Mouse (Mus musculus) E14TG2a.4 (cell line): ENCODE measurements around the gene Wdr25.

ENCODE experiments used
- H3K27me3 ChIP-seq: 2 replicates; pipeline ENCODE4 v1.6.1; 2014; ENCODE audit warnings: low read length, control low read depth; ENCODE audit not compliant: insufficient read depth
- H3K36me3 ChIP-seq: 2 replicates; pipeline ENCODE4 v1.6.1; 2014; ENCODE audit warnings: low read length, control low read depth; ENCODE audit not compliant: insufficient read depth
- H3K4me1 ChIP-seq: replicated peaks from 2 replicates; pipeline ENCODE4 v1.6.1; 2014; ENCODE audit warnings: low read depth, low read length, control low read depth
- H3K4me3 ChIP-seq: replicated peaks from 2 replicates; pipeline ENCODE4 v1.5.1; 2014; ENCODE audit warnings: mild to moderate bottlenecking, low read length
- H3K9me3 ChIP-seq: 2 replicates; pipeline ENCODE4 v1.6.1; 2014; ENCODE audit warnings: low read length, control low read depth
- CTCF ChIP-seq: conservative IDR thresholded peaks from 2 replicates; pipeline ENCODE4 v1.5.1; 2014; ENCODE audit warnings: low read length
- NANOG ChIP-seq: IDR thresholded peaks from 2 replicates; pipeline ENCODE4 v1.6.1; 2014; ENCODE audit warnings: borderline replicate concordance, low read length, mixed read lengths
- POU5F1 ChIP-seq: IDR thresholded peaks from 2 replicates; pipeline ENCODE4 v1.6.1; 2014; ENCODE audit warnings: low read length, borderline replicate concordance

Wdr25 gene

DNA sequence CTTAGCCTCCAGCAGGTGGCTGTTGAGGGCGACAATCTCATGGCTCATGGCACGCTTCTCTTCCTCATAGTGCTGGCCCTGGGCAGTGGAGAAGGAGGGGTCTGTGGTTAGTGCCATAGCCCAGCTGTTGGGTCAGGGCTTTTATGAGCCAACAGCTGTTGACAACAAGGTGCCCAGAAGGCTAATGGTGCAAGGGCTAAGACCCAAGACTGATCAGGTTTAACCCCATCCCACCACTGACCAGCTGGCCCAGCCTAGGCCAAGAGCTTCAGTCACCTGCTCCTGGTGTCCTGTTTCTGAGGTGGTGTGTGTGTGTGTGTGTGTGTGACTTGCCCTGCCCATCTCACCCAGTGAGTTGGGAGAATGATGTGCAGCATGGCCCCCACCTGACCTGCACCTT, 143.6 kb downstream of the Wdr25 start:
- TF ChIP-seq CTCF (no peak), NANOG (no peak), POU5F1 (no peak)
- H3K36me3 ChIP-seq, result no peaks in the 10 kb centered on the region
- H3K4me1 ChIP-seq, result peaks cover 44% of the 10 kb centered on the region
- H3K9me3 ChIP-seq, result no peaks in the 10 kb centered on the region
- no peak overlapping the region for H3K4me3 ChIP-seq
- H3K27me3 ChIP-seq, result peaks cover 95% of the 10 kb centered on the region

DNA sequence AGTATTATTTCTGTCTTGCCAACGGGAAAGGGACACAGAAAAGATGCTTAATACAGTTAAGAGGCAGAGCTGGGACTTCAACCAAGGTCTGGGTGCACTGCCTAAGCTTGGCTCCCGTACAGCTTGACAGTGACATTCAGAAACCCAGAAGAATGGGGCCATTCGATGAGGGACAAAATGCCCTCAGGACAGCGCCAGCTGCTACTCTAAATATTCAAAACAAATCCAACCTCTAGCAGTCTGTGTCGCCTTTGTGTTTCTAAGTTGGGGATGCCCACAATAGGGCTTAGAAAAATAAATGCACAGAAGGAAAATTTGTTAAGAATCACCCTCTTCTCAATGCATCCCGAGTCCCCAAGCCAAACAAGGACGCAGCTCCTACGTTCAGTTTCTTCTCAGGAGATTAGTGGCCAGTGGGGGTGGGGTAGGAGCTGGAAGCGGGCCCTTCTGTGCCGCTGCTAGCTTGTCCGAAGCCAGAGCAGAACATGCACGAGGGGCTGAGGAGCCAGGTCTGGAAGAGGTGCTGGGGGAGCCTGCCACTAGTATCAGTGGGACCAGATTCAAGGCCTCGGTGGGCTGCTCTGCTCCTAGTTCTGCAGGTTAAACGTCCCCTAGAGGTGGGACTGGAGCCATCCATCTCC, 144.9 kb downstream of the Wdr25 start:
- H3K36me3 ChIP-seq, result no peaks in the 10 kb centered on the region
- H3K4me1 ChIP-seq, result peaks cover 37% of the 10 kb centered on the region
- TF ChIP-seq POU5F1 (no peak), CTCF (no peak), NANOG (no peak)
- H3K9me3 ChIP-seq, result no peaks in the 10 kb centered on the region
- H3K27me3 ChIP-seq, result peaks cover 95% of the 10 kb centered on the region
- H3K4me3 ChIP-seq, result no peak overlapping the region

DNA sequence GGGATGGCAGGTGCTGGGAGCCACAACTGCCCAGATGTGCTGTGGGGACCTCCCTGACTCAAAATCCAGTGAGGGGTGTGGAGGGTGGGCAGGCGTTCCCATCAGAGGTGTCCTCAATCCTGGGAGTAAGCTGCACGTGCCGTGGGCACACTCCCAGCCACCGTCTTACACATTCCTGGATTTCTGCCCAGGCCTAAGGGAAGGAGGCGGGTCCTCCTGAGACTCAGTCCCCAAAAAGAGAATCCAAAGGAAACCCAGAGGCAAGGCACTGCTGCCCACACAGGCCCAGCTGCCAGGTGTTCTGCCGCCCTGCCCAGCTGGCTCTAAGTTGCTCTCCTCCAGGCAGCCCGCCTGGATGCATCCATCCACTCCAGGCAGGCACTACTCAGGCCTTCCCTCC, 145.9 kb downstream of the Wdr25 start:
- Histone ChIP-seq H3K4me1 (peaks cover 34% of the 10 kb centered on the region), H3K9me3 (no peaks in the 10 kb centered on the region), H3K36me3 (no peaks in the 10 kb centered on the region), H3K27me3 (peaks cover 95% of the 10 kb centered on the region), H3K4me3 (peak overlapping the region; percentile 43; the same call in 1 of the 2 replicates)
- no peak for TF ChIP-seq CTCF
- no peak for TF ChIP-seq NANOG
- TF ChIP-seq POU5F1, result no peak

DNA sequence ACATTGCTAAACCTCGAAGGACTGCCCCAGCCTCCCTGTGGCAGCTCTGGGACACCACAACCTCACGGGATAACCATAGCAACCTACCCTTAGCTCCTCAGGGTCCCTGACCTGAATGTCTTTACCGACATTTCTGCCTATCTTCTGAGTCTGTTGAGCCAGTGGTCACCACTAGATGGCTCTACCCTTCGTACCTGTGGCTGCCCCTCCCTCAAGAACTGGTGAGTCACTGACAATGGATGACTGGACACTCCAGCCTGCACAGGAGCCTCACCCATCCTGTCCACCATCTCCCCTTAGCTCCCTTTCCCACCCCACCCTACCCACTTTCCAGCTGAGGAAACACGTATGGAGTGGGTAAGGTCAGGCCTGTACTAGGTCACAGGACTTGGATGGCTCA, 151.1 kb downstream of the Wdr25 start:
- Histone ChIP-seq H3K36me3 (no peaks in the 10 kb centered on the region), H3K4me1 (peaks cover 5% of the 10 kb centered on the region), H3K9me3 (no peaks in the 10 kb centered on the region), H3K27me3 (peaks cover 97% of the 10 kb centered on the region), H3K4me3 (no peak overlapping the region)
- TF ChIP-seq CTCF, result peak; percentile 45
- no peak for TF ChIP-seq NANOG

DNA sequence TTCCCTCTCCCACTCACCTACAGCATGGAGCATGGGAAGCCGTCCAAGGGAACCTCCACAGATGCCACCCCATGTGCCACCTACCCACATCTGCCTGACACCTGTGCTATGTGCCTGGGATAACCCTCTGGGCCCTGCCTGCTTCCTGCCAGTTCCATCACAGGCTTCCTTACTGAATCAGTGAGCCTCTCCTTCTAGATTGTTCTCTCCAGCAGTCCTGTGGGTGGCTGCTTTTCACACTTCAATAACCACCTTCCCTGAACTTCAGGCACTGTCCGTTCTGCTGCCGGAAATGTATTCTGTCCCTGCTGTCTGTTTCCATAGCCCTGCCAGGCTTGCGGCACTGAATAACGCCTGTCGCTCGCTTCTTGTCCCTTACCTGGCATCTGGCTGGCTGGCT, 152.2 kb downstream of the Wdr25 start:
- no peaks in the 10 kb centered on the region; the same call in 1 of the 2 replicates for H3K4me1 ChIP-seq
- no peaks in the 10 kb centered on the region for H3K9me3 ChIP-seq
- TF ChIP-seq CTCF (no peak), POU5F1 (no peak), NANOG (no peak)
- H3K4me3 ChIP-seq, result no peak overlapping the region
- peaks cover 97% of the 10 kb centered on the region for H3K27me3 ChIP-seq
- H3K36me3 ChIP-seq, result no peaks in the 10 kb centered on the region

DNA sequence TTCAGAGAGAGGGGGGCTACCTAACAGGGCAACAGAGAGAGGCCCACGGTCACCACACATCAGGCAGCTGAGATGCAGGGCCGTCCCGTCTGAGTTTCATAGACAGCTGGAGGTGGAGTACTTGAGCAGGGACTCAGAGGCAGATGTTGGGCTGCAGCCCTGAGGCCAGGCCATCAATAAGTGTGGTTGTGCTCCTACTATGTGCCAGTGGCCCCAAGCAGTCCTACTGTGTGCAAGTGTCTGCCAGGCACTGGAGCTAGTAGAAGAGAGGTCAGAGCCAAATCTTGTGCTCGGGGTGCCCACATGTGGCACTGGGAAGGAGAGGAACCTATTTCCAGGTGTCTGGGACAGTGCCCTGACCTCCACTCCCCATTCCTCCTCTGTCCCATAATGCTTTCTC, 156.5 kb downstream of the Wdr25 start:
- TF ChIP-seq NANOG (no peak), CTCF (no peak), POU5F1 (no peak)
- Histone ChIP-seq H3K4me1 (peaks cover 8% of the 10 kb centered on the region), H3K36me3 (no peaks in the 10 kb centered on the region), H3K27me3 (peaks cover 96% of the 10 kb centered on the region), H3K9me3 (no peaks in the 10 kb centered on the region), H3K4me3 (no peak overlapping the region)

DNA sequence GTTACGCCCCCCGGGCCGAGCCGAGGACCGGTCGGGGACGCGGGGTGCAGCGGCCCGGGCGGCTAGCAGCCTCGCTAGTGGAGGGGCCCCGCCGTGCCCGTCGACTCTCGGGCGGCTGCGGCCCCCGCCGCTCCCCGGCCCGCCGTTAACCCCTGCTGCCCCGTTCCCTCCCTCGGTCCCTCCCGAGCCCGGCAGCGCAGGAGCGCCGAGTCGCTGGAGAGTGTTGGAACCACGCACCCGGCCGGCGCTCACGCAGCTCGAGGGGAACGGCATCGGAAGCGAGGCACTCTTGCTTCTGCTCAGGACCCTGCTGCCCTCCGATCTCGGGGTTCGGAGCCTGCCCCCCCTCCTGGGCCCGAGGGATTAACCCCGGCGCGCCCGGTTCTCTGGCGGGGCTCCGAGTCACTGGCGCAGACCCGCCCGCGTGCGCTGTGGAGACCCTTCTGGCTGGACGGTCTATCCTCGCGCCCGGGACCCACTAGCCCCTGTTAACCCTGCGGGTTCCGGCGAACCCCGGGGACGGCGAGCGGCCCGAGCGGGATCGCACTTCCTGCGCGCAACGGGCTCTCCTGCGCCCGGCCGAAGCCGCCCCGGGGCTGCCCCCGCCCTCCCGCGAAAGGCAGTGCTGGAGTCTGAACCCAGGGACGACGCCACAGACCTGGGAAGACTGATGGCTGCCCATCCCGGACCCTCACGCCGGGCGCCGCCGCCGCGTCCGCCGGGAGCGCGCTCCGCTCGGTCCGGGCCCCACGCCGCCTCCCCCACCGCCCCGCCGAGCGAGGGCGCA, 159.8 kb downstream of the Wdr25 start:
- Histone ChIP-seq H3K4me1 (peaks cover 8% of the 10 kb centered on the region), H3K36me3 (no peaks in the 10 kb centered on the region), H3K9me3 (no peaks in the 10 kb centered on the region), H3K27me3 (peaks cover 95% of the 10 kb centered on the region), H3K4me3 (peak overlapping the region; percentile 79)
- TF ChIP-seq NANOG (no peak), CTCF (no peak), POU5F1 (no peak)

DNA sequence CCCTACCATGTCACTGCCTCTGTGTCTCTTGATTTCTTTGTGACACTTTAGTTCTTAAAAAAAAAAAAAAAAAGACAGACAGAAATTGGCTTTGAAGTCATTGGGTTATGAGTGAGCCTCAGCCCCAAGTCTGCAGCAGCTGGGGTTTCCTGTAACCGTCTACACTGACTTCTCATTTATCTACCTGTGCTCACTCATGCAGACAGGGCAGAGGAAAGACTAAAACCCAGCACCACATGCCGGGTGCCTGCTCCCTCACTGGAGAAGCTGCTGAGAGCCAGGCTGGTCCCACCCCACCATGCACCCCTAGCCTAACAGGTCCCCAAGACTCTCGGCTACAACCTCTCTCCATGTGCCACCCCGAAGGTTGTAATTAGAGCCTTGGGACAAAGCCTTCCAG, 164.3 kb downstream of the Wdr25 start:
- H3K4me3 ChIP-seq, result no peak overlapping the region
- H3K9me3 ChIP-seq, result no peaks in the 10 kb centered on the region
- no peak for TF ChIP-seq CTCF
- TF ChIP-seq POU5F1, result no peak
- TF ChIP-seq NANOG, result no peak
- peaks cover 86% of the 10 kb centered on the region for H3K27me3 ChIP-seq
- H3K36me3 ChIP-seq, result no peaks in the 10 kb centered on the region
- peaks cover 8% of the 10 kb centered on the region for H3K4me1 ChIP-seq

DNA sequence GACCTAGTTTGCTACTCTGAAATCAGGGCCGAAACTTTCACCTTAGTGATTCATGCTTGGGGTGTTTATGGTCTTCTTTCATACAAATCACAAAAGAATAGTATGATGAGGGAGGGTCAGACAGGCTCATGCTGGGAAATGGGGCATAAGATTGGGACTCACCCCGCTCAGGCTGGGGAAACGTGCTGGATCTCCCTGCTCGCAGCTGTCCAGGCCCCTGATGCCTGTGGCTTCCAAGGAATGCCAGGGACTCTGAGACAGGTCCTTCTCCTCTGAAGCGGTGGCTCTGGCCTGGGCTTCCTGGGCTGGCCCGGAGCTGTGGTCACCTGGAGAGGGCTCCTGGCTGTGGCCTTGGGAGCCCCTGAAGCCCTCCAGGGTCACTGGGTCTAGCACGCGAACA, 165.2 kb downstream of the Wdr25 start:
- no peaks in the 10 kb centered on the region for H3K9me3 ChIP-seq
- H3K4me3 ChIP-seq, result no peak overlapping the region
- peaks cover 8% of the 10 kb centered on the region for H3K4me1 ChIP-seq
- H3K27me3 ChIP-seq, result peaks cover 81% of the 10 kb centered on the region
- no peaks in the 10 kb centered on the region for H3K36me3 ChIP-seq
- TF ChIP-seq POU5F1, result no peak
- no peak for TF ChIP-seq NANOG
- no peak for TF ChIP-seq CTCF
